Mouse (Mus musculus) megakaryocyte-erythroid progenitor cell, adult 5-6 weeks (primary cell): ENCODE results near the gene Nubp2. TPM values are rescaled to one million over a fixed set of nuclear protein-coding genes. Genes with fewer than 3 reads are reported as not detected.

Source experiments
- total RNA-seq, 2 experiments: library from RNA; stranded (forward) in 1 of 2; stranded (reverse) in 1 of 2; fragments of 200-1000, 215-1000 nt in 1 of 2; fragments of >200 nt in 1 of 2; fragmentation: Nextera tagmentation in 1 of 2; gene quantifications; 2 replicates each; pipeline ENCODE4 v1.2.3; 2014 to 2017

Gene Nubp2
- total RNA-seq, 2 experiments from 2014 or later, result 97.0 to 121 TPM

Other genes starting within 250 kb of the Nubp2 start
- gene Slc9a3r2, start 236.0 kb downstream of the Nubp2 start, total RNA-seq (2014; fragmentation: Nextera tagmentation), result 1.0 TPM in 1 of 2 replicates, not detected in the other
- 0.38 and 1.6 TPM in 2 replicates for gene Slc9a3r2, start 236.0 kb downstream of the Nubp2 start, total RNA-seq (2017)
- 2.0 TPM in 1 of 2 replicates, not detected in the other for gene Npw, start 227.9 kb downstream of the Nubp2 start, total RNA-seq (2014; fragmentation: Nextera tagmentation)
- not detected in 2 replicates for gene Npw, start 227.9 kb downstream of the Nubp2 start, total RNA-seq (2017)
- gene Zfp598, start 216.7 kb downstream of the Nubp2 start, total RNA-seq (2014; fragmentation: Nextera tagmentation), result 44.9 and 65.2 TPM in 2 replicates
- 24.7 and 32.1 TPM in 2 replicates for gene Zfp598, start 216.7 kb downstream of the Nubp2 start, total RNA-seq (2017)
- not detected in 2 replicates for gene Syngr3, start 196.4 kb downstream of the Nubp2 start, total RNA-seq (2014; fragmentation: Nextera tagmentation)
- not detected in 2 replicates for gene Syngr3, start 196.4 kb downstream of the Nubp2 start, total RNA-seq (2017)
- 39.2 and 44.6 TPM in 2 replicates for gene Gfer, start 190.2 kb downstream of the Nubp2 start, total RNA-seq (2014; fragmentation: Nextera tagmentation)
- gene Gfer, start 190.2 kb downstream of the Nubp2 start, total RNA-seq (2017), result 67.2 and 87.0 TPM in 2 replicates
- gene Noxo1, start 190.1 kb downstream of the Nubp2 start, total RNA-seq (2014; fragmentation: Nextera tagmentation), result 3.5 TPM in 1 of 2 replicates, not detected in the other
- 0.53 and 2.0 TPM in 2 replicates for gene Noxo1, start 190.1 kb downstream of the Nubp2 start, total RNA-seq (2017)
- 58.4 and 91.1 TPM in 2 replicates for gene Tbl3, start 178.7 kb downstream of the Nubp2 start, total RNA-seq (2014; fragmentation: Nextera tagmentation)
- 48.9 and 54.8 TPM in 2 replicates for gene Tbl3, start 178.7 kb downstream of the Nubp2 start, total RNA-seq (2017)
- gene Rnf151, start 168.3 kb downstream of the Nubp2 start, total RNA-seq (2014; fragmentation: Nextera tagmentation), result 0.72 TPM in 1 of 2 replicates, not detected in the other
- gene Rnf151, start 168.3 kb downstream of the Nubp2 start, total RNA-seq (2017), result 0.27 TPM in 1 of 2 replicates, not detected in the other
- gene Rps2, start 168.2 kb downstream of the Nubp2 start, total RNA-seq (2014; fragmentation: Nextera tagmentation), result 6,242 and 6,563 TPM in 2 replicates
- 1,324 and 2,144 TPM in 2 replicates for gene Rps2, start 168.2 kb downstream of the Nubp2 start, total RNA-seq (2017)
- 367 and 415 TPM in 2 replicates for gene Ndufb10, start 161.9 kb downstream of the Nubp2 start, total RNA-seq (2014; fragmentation: Nextera tagmentation)
- 283 and 299 TPM in 2 replicates for gene Ndufb10, start 161.9 kb downstream of the Nubp2 start, total RNA-seq (2017)
- 0.76 TPM in 1 of 2 replicates, not detected in the other for gene Rpl3l, start 158.5 kb downstream of the Nubp2 start, total RNA-seq (2014; fragmentation: Nextera tagmentation)
- 2.0 TPM in 1 of 2 replicates, not detected in the other for gene Rpl3l, start 158.5 kb downstream of the Nubp2 start, total RNA-seq (2017)
- 42.8 and 43.9 TPM in 2 replicates for gene Msrb1, start 149.7 kb downstream of the Nubp2 start, total RNA-seq (2014; fragmentation: Nextera tagmentation)
- 34.6 and 54.0 TPM in 2 replicates for gene Msrb1, start 149.7 kb downstream of the Nubp2 start, total RNA-seq (2017)
- gene Hs3st6, start 133.4 kb downstream of the Nubp2 start, total RNA-seq (2014; fragmentation: Nextera tagmentation), result not detected in 2 replicates
- gene Hs3st6, start 133.4 kb downstream of the Nubp2 start, total RNA-seq (2017), result not detected in 2 replicates
- 1.4 and 1.5 TPM in 2 replicates for gene Meiob, start 82.1 kb downstream of the Nubp2 start, total RNA-seq (2014; fragmentation: Nextera tagmentation)
- gene Meiob, start 82.1 kb downstream of the Nubp2 start, total RNA-seq (2017), result 0.95 and 1.4 TPM in 2 replicates
- gene Hagh, start 46.2 kb downstream of the Nubp2 start, total RNA-seq (2014; fragmentation: Nextera tagmentation), result 43.2 and 68.2 TPM in 2 replicates
- gene Hagh, start 46.2 kb downstream of the Nubp2 start, total RNA-seq (2017), result 29.1 and 32.3 TPM in 2 replicates
- gene Fahd1, start 36.0 kb downstream of the Nubp2 start, total RNA-seq (2014; fragmentation: Nextera tagmentation), result 20.1 and 35.1 TPM in 2 replicates
- 15.7 and 34.7 TPM in 2 replicates for gene Fahd1, start 36.0 kb downstream of the Nubp2 start, total RNA-seq (2017)
- not detected in 2 replicates for gene Igfals, start 20.4 kb downstream of the Nubp2 start, total RNA-seq (2014; fragmentation: Nextera tagmentation)
- not detected in 2 replicates for gene Igfals, start 20.4 kb downstream of the Nubp2 start, total RNA-seq (2017)
- gene Spsb3, start 294 bp upstream of the Nubp2 start, total RNA-seq (2014; fragmentation: Nextera tagmentation), result 24.6 and 29.3 TPM in 2 replicates
- 11.8 and 12.2 TPM in 2 replicates for gene Spsb3, start 294 bp upstream of the Nubp2 start, total RNA-seq (2017)
- 9.1 and 11.8 TPM in 2 replicates for gene Eme2, start 8.7 kb upstream of the Nubp2 start, total RNA-seq (2014; fragmentation: Nextera tagmentation)
- 13.7 and 15.2 TPM in 2 replicates for gene Eme2, start 8.7 kb upstream of the Nubp2 start, total RNA-seq (2017)
- gene Mrps34, start 8.8 kb upstream of the Nubp2 start, total RNA-seq (2014; fragmentation: Nextera tagmentation), result 63.9 and 78.3 TPM in 2 replicates
- gene Mrps34, start 8.8 kb upstream of the Nubp2 start, total RNA-seq (2017), result 31.3 and 37.6 TPM in 2 replicates
- gene Nme3, start 10.2 kb upstream of the Nubp2 start, total RNA-seq (2014; fragmentation: Nextera tagmentation), result 54.4 and 85.5 TPM in 2 replicates
- gene Nme3, start 10.2 kb upstream of the Nubp2 start, total RNA-seq (2017), result 40.5 and 46.3 TPM in 2 replicates
- 104 and 107 TPM in 2 replicates for gene Mapk8ip3, start 50.6 kb upstream of the Nubp2 start, total RNA-seq (2014; fragmentation: Nextera tagmentation)
- 27.0 and 35.3 TPM in 2 replicates for gene Mapk8ip3, start 50.6 kb upstream of the Nubp2 start, total RNA-seq (2017)
- 74.2 and 79.1 TPM in 2 replicates for gene Jpt2, start 74.3 kb upstream of the Nubp2 start, total RNA-seq (2014; fragmentation: Nextera tagmentation)
- gene Jpt2, start 74.3 kb upstream of the Nubp2 start, total RNA-seq (2017), result 77.8 and 78.2 TPM in 2 replicates
- 31.2 and 38.1 TPM in 2 replicates for gene Cramp1l, start 129.4 kb upstream of the Nubp2 start, total RNA-seq (2014; fragmentation: Nextera tagmentation)
- gene Cramp1l, start 129.4 kb upstream of the Nubp2 start, total RNA-seq (2017), result 10.1 and 10.9 TPM in 2 replicates
- gene Ift140, start 129.7 kb upstream of the Nubp2 start, total RNA-seq (2014; fragmentation: Nextera tagmentation), result 32.0 and 32.1 TPM in 2 replicates
- gene Ift140, start 129.7 kb upstream of the Nubp2 start, total RNA-seq (2017), result 27.6 and 33.9 TPM in 2 replicates
- not detected in 2 replicates for gene Tmem204, start 197.2 kb upstream of the Nubp2 start, total RNA-seq (2014; fragmentation: Nextera tagmentation)
- gene Tmem204, start 197.2 kb upstream of the Nubp2 start, total RNA-seq (2017), result not detected in 2 replicates
- 53.3 and 77.5 TPM in 2 replicates for gene Telo2, start 229.6 kb upstream of the Nubp2 start, total RNA-seq (2014; fragmentation: Nextera tagmentation)
- 38.5 and 38.9 TPM in 2 replicates for gene Telo2, start 229.6 kb upstream of the Nubp2 start, total RNA-seq (2017)
- not detected in 2 replicates for gene Ptx4, start 234.4 kb upstream of the Nubp2 start, total RNA-seq (2014; fragmentation: Nextera tagmentation)
- 2.4 TPM in 1 of 2 replicates, not detected in the other for gene Ptx4, start 234.4 kb upstream of the Nubp2 start, total RNA-seq (2017)
- 17.6 and 18.7 TPM in 2 replicates for gene Clcn7, start 247.0 kb upstream of the Nubp2 start, total RNA-seq (2014; fragmentation: Nextera tagmentation)
- gene Clcn7, start 247.0 kb upstream of the Nubp2 start, total RNA-seq (2017), result 5.9 and 10.9 TPM in 2 replicates